Mouse (Mus musculus) frontal cortex, adult (tissue): Measurements from ENCODE around the gene Fbxo42.
A peak's percentile ranks its signal among the peaks of the same experiment; 100 is the strongest.

ENCODE experiments used
- ATAC-seq: cut with Nextera tagmentation; 2 replicates; pipeline ENCODE4 v1.9.2; 2017; ENCODE audit warnings: mild to moderate bottlenecking, moderate library complexity, mixed read lengths; ENCODE audit not compliant: low TSS enrichment

Fbxo42 gene

DNA sequence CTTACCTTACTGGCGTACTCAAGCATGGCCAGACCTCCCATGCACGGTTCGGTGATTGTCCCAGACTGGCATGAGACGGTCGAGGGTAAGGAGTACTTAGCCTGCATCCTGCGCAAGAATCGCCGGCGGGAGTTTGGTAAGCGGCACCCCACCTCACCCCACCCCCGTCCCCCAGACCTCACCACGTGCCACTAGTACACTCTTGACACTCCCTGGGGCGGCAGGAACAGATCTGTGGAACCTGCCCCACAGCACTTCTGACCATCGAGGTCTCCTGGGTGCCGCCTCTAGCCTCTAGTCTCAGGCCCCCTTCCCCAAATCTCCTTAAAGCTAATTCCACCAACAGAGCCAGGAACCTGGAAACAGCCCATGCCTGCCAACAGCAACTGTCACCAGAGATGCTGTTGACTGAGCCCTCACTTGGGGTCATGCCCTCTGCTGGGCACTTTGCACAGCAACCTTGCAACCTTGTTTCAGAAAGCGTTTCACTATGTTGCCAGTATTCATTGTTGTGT, 66.7 kb downstream of the Fbxo42 start:
- ATAC-seq = peak; percentile 25; the same call in 1 of the 2 replicates

GRCm38 (mm10) chr4:141219583-141220213, 72.0 kb downstream of the Fbxo42 start:
- ATAC-seq = no peak

- ATAC-seq = no peak
These were observed 74.1 kb downstream of the Fbxo42 start for GRCm38 (mm10) chr4:141221848-141222247.

DNA sequence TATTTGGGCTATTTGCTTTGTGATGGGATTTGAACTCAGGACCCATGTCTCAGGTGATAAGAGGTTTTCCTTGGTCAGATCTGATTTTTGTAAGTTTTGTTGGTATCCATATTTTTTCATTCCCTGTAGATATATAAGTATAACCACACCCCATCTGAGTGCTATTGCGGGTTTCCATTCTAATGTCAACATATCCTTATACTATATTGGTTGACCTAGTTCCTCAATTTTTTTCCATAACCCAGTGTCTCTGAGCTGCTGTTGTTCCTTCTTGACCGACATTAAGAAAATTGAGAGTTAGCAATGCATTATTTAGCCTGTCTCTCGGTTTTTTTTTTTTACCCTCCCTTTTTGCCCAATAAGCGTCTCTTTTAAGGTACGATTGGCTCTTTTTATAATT, 75.0 kb downstream of the Fbxo42 start:
- no peak for ATAC-seq

DNA sequence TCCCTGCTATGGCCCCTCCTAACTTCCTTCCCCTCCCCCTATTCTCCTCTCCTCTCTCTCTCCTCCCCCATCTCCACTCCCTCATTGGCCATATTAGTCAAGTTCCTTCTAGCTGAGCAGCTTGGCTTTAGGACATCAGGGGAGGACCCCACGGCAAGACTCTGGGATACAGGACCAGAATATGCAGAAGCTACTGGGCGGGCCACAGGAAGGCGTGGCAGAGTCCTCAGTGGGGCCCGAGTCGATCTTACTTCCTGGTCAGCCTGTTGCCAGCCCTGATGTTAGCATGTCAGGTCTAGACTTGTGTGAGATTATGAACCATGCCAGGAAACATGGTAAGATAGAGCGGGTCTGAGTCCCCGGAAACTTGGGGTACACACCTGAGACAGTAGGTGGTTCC, 81.0 kb downstream of the Fbxo42 start:
- no peak for ATAC-seq

DNA sequence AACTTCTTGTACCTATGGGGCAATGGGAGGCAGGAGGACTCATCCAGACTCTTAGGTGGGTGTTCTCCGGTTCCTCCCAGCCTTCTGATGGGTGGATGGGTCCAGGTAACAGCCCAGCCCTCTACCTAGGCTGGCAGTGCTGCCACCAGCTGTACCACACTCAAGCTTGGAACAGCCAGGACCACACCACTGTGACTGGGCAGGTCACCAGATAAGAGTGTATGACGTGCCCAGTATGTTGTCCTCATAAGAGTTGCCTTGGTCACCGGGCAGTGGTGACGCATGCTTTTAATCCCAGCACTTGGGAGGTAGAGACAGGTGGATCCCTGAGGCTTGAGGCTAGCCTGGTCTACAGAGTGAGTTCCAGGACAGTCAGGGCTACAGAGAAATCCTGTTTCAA, 85.5 kb downstream of the Fbxo42 start:
- ATAC-seq = no peak

DNA sequence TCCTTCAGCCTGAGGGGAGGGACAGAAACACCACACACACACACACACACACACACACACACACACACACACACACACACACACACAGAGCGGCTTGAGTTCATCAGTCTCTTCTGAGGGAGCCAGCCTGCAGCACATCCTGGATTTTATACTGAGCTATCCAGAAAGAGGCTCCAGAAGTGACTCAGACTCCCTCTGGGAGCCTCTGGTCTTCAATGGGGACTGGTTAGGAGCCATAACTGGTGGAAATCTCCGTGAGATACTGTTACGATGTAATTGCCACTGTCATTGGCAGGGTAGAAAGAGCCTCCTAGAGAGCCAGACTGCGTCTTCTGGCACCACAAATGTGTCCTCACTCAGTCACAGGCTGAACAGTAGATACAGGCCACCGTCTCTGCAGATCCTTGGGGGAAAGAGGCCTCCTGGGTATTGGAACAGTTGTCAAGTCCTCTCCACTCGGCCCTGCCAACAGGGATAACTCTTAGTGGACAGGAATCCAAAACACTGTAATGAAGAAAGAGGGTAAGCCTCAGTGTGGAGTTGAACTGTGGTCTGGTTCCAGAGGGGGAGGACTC, 87.9 kb downstream of the Fbxo42 start:
- no peak for ATAC-seq

GRCm38 (mm10) chr4:141236856-141237255, 89.1 kb downstream of the Fbxo42 start:
- no peak for ATAC-seq

DNA sequence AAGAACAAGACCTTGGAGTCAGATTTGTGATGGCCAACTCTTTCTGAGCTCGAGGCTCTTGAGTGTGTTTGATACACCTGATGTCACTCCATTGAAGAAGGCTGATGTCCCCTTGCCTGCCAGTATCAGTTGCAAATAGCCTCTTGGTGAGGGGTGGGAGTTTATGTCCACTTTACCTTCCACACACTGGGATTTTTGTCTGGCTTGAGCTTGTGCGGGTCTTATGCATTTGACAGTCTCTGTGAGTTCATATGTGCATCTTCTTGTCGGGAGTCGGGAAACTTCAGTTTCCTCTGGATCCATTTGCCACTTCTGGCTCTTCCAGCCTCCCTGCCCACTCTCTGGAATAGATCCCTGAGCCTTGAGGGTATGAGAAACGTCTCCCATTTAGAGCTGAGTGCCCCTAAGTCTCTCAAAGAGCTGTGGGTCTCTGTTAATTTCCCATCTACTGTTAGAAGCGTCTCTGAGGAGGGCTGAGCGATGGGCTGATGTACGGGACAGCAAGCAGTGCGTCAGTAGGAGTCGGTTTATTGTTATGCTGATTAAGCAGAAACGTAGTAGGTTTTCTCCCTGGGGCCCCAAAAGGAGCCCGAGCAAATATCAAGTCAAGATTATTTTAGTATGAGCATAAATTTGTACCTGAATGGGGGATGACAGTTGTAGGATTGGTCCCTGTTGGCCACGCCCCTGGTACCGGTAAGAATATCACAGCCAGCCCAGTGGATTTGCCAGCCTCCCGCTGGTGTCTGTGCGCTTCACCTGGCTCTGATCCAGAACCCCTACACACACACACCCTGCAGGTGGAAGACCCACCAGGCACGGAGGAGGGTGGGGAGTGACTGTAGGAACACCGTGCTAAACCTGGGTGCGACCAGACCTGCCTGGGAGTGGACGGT, 91.0 kb downstream of the Fbxo42 start:
- ATAC-seq = no peak

DNA sequence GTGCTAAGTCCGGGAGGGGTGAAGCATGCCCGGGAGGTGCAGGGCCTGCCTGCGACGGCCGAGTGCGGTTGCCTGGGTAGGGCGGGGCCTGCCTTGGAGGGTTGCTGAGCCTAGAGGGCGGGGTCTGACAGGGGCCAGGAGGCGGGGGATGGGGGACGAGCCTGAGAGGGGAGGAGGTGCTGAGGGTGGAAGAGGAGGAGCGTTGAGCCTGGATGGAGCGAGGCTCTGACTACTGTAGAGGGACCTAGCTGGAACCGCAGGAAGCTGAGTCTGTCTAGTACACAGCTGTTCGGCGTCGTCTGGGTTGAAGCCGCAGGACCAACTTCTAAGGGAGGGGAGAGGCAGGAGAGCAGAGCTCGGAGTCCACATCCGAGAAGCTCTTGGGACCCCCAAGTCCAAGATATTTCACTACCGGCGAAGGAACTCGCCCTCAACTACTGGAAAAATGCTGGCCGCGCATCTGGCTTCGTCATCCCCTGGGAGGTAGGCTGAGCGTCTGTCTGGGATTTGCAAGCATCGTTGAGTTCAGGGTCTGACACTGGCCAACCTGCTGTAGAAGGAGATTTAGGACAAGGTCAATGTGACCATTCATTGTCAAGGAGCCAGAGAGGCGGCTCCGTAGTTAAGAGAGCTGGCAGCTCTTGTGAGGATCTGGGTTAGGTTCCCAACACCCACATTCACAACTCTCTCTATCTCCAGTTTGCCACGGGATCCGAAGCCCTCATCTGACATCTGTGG, 91.8 kb downstream of the Fbxo42 start, which contains the start of gene Arhgef19:
TSS of gene Arhgef19 (plus strand) at position 112 of the 738 bp plus-strand sequence.
- ATAC-seq = peak; percentile 74

GRCm38 (mm10) chr4:141240617-141241016, 92.9 kb downstream of the Fbxo42 start:
- no peak for ATAC-seq

- no peak for ATAC-seq
These were observed 94.1 kb downstream of the Fbxo42 start for GRCm38 (mm10) chr4:141241861-141242260.

GRCm38 (mm10) chr4:141242651-141243241, 95.0 kb downstream of the Fbxo42 start:
- no peak for ATAC-seq

GRCm38 (mm10) chr4:141243636-141244035, 95.9 kb downstream of the Fbxo42 start:
- no peak for ATAC-seq

GRCm38 (mm10) chr4:141244401-141244800, 96.7 kb downstream of the Fbxo42 start:
- no peak for ATAC-seq

DNA sequence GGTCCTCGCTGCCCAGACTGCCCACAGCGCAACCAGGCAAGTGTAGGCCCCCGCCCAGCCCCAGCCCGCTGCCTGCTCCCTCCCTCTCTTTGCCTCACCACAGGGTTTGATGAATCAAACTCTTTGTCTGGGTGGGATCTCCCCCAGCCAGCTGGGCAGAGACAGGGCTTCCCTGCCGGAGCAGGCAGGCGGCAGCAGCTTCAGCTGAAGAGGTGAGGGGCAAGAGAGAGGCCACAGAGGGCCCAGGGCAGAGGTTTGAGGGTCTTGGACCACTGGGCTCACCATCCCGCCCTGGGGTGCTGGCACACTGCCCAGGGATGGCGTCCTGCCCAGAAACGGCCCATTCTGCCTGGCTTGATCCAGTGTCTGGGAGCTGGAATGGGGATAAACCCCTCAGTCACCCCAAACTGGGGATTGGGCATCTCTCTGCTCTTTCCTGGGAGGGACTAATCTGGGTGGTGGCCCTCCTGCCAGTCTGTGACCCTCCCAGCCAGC, 97.3 kb downstream of the Fbxo42 start:
- peak; percentile 50; the same call in 1 of the 2 replicates for ATAC-seq

GRCm38 (mm10) chr4:141246089-141246997, 98.6 kb downstream of the Fbxo42 start:
- no peak for ATAC-seq

DNA sequence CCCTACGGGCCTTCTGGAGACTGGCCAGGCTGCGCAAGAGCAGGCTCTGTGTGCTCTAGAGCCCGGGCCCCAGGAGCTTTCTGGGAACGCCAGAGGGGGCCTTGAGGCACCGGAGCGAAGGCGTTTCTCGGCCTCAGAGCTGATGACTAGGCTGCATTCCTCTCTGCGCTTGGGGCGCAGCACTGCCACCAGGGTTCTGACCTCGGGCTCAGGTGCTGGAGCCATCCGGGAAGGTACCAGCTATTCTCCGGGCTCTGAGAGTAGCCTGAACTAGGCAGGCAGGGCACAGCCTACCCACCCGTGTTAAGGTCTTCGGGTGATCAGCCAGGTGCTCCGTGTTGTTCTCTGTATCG, 99.3 kb downstream of the Fbxo42 start:
- no peak for ATAC-seq

- ATAC-seq = no peak
These were observed 100.3 kb downstream of the Fbxo42 start for GRCm38 (mm10) chr4:141247776-141248613.
